In genomic region chr7:105373509-105373908, GRCm38 (mm10) we compare ENCODE assay signal across 15 mouse cellular contexts. TPM values are rescaled to one million over a fixed set of nuclear protein-coding genes. Genes with fewer than 3 reads are reported as not detected.
DNase-seq lines count a peak whose midpoint lies in the region; ATAC-seq and TF ChIP-seq lines count a peak whose summit lies in the region.
"Had no signal": no experiment of that assay in that cellular context is flagged by ENCODE, and none has a peak within 500 bp of the region (broad histone marks: within the 10 kb centered on the region; RNA-seq: fewer than 3 reads in every experiment).

No protein-coding gene starts in this region.

- no peak overlapping the region for H3K9ac ChIP-seq in heart, embryonic 12.5 days
- H3K9ac ChIP-seq: stomach, embryonic 15.5 days had no signal

- TF ChIP-seq CTCF in layer of hippocampus, adult 2 months (conservative IDR thresholded peaks at IDR 0.05) = no peak

- H3K4me3 ChIP-seq in layer of hippocampus, adult 2 months = no peak overlapping the region
- no peak overlapping the region for H3K4me3 ChIP-seq in heart, embryonic 12.5 days
- H3K4me3 ChIP-seq: stomach, embryonic 15.5 days had no signal

- no peak overlapping the region for H3K4me2 ChIP-seq in heart, embryonic 12.5 days
- H3K4me2 ChIP-seq: stomach, embryonic 15.5 days had no signal

- H3K36me3 ChIP-seq in heart, embryonic 12.5 days = peaks cover 39% of the 10 kb centered on the region

- peaks cover 11% of the 10 kb centered on the region; the same call in 1 of the 2 replicates for H3K4me1 ChIP-seq in heart, embryonic 12.5 days (replicated peaks)
- H3K4me1 ChIP-seq: stomach, embryonic 15.5 days had no signal

- ATAC-seq in heart, embryonic 12.5 days (ENCODE audit: insufficient number of reproducible peaks, low FRiP score) = 0 out of 2 replicates have a peak, but pooled peaks have one; percentile 60
- ATAC-seq in megakaryocyte, adult 5-6 weeks (ENCODE audit: poor library complexity, severe bottlenecking) = peak; percentile 6

- peak overlapping the region; percentile 8; the same call in 1 of the 2 replicates for H3K27ac ChIP-seq in layer of hippocampus, adult 2 months
- H3K27ac ChIP-seq in heart, embryonic 12.5 days (ENCODE audit: poor library complexity, severe bottlenecking) = no peak overlapping the region
- H3K27ac ChIP-seq: stomach, embryonic 15.5 days had no signal

- 27% methylated on average over 4 of the region's 4 CpGs for WGBS in heart, embryonic 12.5 days

- H3K9me3 ChIP-seq in heart, embryonic 12.5 days (replicated peaks) = no peaks in the 10 kb centered on the region
- H3K9me3 ChIP-seq: stomach, embryonic 15.5 days had no signal

- no peaks in the 10 kb centered on the region for H3K27me3 ChIP-seq in heart, embryonic 12.5 days (replicated peaks)
- H3K27me3 ChIP-seq: stomach, embryonic 15.5 days had no signal

- no peak for DNase-seq in layer of hippocampus, adult 2 months (ENCODE audit: low spot score in 2 of 2)
- DNase-seq in layer of hippocampus, adult 8-10 months (ENCODE audit: low spot score in 2 of 2) = no peak
- DNase-seq in brain, adult 2 months (ENCODE audit: low read depth, low spot score) = peak; percentile 27
- no peak for DNase-seq in ovary, postnatal 36 days (ENCODE audit: low spot score)
- DNase-seq in kidney, postnatal 10 days = no peak
- DNase-seq: kidney, postnatal 4 days; midbrain, embryonic 14.5 days; right cerebral cortex, postnatal 14 days had no signal

RNA-seq across cellular contexts. Expression of gene Gm5901, which starts 1.3 kb away (rescaled TPM):
- total RNA-seq in layer of hippocampus, adult 2 months (2021) = not detected
- total RNA-seq in layer of hippocampus, adult 8-10 months (2022) = not detected
- polyA plus RNA-seq in heart, embryonic 12.5 days (2016; fragmentation: Nextera tagmentation; extraction: Ambion mirVana) = not detected in 2 replicates
- 0.20 TPM in 1 of 2 replicates, not detected in the other for total RNA-seq in megakaryocyte, adult 5-6 weeks (2015)
- 0.73 TPM in 1 of 2 replicates, not detected in the other for total RNA-seq in megakaryocyte, adult 5-6 weeks (2017)
- total RNA-seq: gastrocnemius, adult 8-10 months had no signal
- polyA plus RNA-seq: intestine, embryonic 14.5 days; limb, embryonic 11.5 days; midbrain, embryonic 14.5 days; neural tube, embryonic 14.5 days; stomach, embryonic 15.5 days had no signal

RNA-seq across cellular contexts. Expression of gene Olfr692, which starts 5.5 kb away (rescaled TPM):
- not detected for total RNA-seq in layer of hippocampus, adult 2 months (2021)
- not detected for total RNA-seq in layer of hippocampus, adult 8-10 months (2022)
- not detected in 2 replicates for polyA plus RNA-seq in heart, embryonic 12.5 days (2016; fragmentation: Nextera tagmentation; extraction: Ambion mirVana)
- not detected in 2 replicates for total RNA-seq in megakaryocyte, adult 5-6 weeks (2015)
- total RNA-seq in megakaryocyte, adult 5-6 weeks (2017) = not detected in 2 replicates
- total RNA-seq: gastrocnemius, adult 8-10 months had no signal
- polyA plus RNA-seq: intestine, embryonic 14.5 days; limb, embryonic 11.5 days; midbrain, embryonic 14.5 days; neural tube, embryonic 14.5 days; stomach, embryonic 15.5 days had no signal

RNA-seq across cellular contexts. Expression of gene Fam160a2, which starts 26.3 kb away (rescaled TPM):
- total RNA-seq in layer of hippocampus, adult 2 months (2021) = 10 to 100 TPM; 59.7 to 66.1 TPM
- 10 to 100 TPM; 53.0 to 63.3 (median 60.1) TPM for total RNA-seq in layer of hippocampus, adult 8-10 months (2022)
- 34.0 and 36.2 TPM in 2 replicates for polyA plus RNA-seq in heart, embryonic 12.5 days (2016; fragmentation: Nextera tagmentation; extraction: Ambion mirVana)
- 36.2 and 39.6 TPM in 2 replicates for total RNA-seq in megakaryocyte, adult 5-6 weeks (2015)
- 23.9 and 26.1 TPM in 2 replicates for total RNA-seq in megakaryocyte, adult 5-6 weeks (2017)

RNA-seq across cellular contexts. Expression of gene Cnga4, which starts 30.9 kb away (rescaled TPM):
- total RNA-seq in layer of hippocampus, adult 2 months (2021) = under 1 TPM; 0.69 to 0.90 TPM
- 1 to 10 TPM in 1 of 4 experiments, under 1 TPM in 3; 0.54 to 1.1 (median 0.76) TPM for total RNA-seq in layer of hippocampus, adult 8-10 months (2022)
- polyA plus RNA-seq in heart, embryonic 12.5 days (2016; fragmentation: Nextera tagmentation; extraction: Ambion mirVana) = not detected in 2 replicates
- total RNA-seq in megakaryocyte, adult 5-6 weeks (2015) = 0.25 TPM in 1 of 2 replicates, not detected in the other
- total RNA-seq in megakaryocyte, adult 5-6 weeks (2017) = not detected in 2 replicates
- total RNA-seq: gastrocnemius, adult 8-10 months had no signal
- polyA plus RNA-seq: intestine, embryonic 14.5 days; limb, embryonic 11.5 days; neural tube, embryonic 14.5 days; stomach, embryonic 15.5 days had no signal

RNA-seq across cellular contexts. Expression of gene Olfr691, which starts 31.4 kb away (rescaled TPM):
- total RNA-seq in layer of hippocampus, adult 2 months (2021) = under 1 TPM; 0.61 to 0.74 TPM
- 1 to 10 TPM in 1 of 4 experiments, under 1 TPM in 3; 0.31 to 1.0 (median 0.62) TPM for total RNA-seq in layer of hippocampus, adult 8-10 months (2022)
- not detected in 2 replicates for polyA plus RNA-seq in heart, embryonic 12.5 days (2016; fragmentation: Nextera tagmentation; extraction: Ambion mirVana)
- not detected in 2 replicates for total RNA-seq in megakaryocyte, adult 5-6 weeks (2015)
- total RNA-seq in megakaryocyte, adult 5-6 weeks (2017) = not detected in 2 replicates
- total RNA-seq: gastrocnemius, adult 8-10 months had no signal
- polyA plus RNA-seq: intestine, embryonic 14.5 days; limb, embryonic 11.5 days; stomach, embryonic 15.5 days had no signal
